Mouse (Mus musculus) myocyte (in vitro differentiated cells): ENCODE data around the gene 1700047I17Rik2. TPM values are rescaled to one million over a fixed set of nuclear protein-coding genes. Genes with fewer than 3 reads are reported as not detected.
"Not testable (repeated sequence)": the region's sequence is repeated elsewhere in the genome, so short reads cannot be mapped to it uniquely, and the experiment has no call there.

Source experiments
- H3K27me3 ChIP-seq: one replicate; pipeline ENCODE4 v1.6.1; 2011; ENCODE audit not compliant: control insufficient read depth, insufficient read depth, insufficient read length
- H3K36me3 ChIP-seq: one replicate; pipeline ENCODE4 v1.6.1; 2011; ENCODE audit not compliant: control insufficient read depth, insufficient read depth
- H3K4me2 ChIP-seq: one replicate; pipeline ENCODE4 v1.6.1; 2011; ENCODE audit warnings: low read depth, control low read depth
- H3K4me3 ChIP-seq: one replicate; pipeline ENCODE4 v1.5.1; 2011; ENCODE audit warnings: mild to moderate bottlenecking, control low read depth, moderate library complexity
- H3K79me2 ChIP-seq: one replicate; pipeline ENCODE4 v1.6.1; 2011; ENCODE audit not compliant: control insufficient read depth, insufficient read depth
- H3ac ChIP-seq: one replicate; pipeline ENCODE4 v1.6.1; 2011; ENCODE audit not compliant: control insufficient read depth, insufficient read length
- polyA plus RNA-seq: library from polyadenylated mRNA; unstranded; fragments of >200 nt; fragmentation: generic; extraction: Trizol; gene quantifications from one replicate; pipeline ENCODE4 v1.2.1, GENCODE M21; 2012; ENCODE audit warnings: missing spikeins

1700047I17Rik2 gene
- polyA plus RNA-seq, 1 experiment = not detected

DNA sequence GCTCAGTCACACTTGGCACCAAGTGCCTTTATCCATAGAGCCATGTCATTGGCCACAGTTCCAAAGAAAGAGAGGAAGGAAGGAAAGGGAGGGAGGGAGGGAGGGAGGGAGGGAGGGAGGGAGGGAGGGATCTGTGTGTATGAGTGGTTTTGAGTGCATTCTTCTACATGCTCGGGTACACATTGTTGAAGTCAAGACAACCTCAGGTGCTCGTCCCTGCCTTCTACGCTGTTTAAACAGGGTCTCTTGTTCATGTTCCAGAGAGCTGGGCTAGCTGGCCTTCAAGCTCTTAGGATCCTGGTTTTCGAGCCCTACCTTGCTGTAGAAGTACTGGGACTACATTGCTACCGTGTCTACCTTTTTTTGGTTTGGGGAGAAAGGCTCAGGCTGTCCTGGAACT is 64.0 kb downstream of the 1700047I17Rik2 start:
- H3K27me3 ChIP-seq, H3K4me2 ChIP-seq, H3ac ChIP-seq, H3K4me3 ChIP-seq, H3K79me2 ChIP-seq, H3K36me3 ChIP-seq: not testable (repeated sequence)

Other genes with a start within 250 kb of the 1700047I17Rik2 start
- 0.32 TPM for gene Gm20403, start 213.1 kb upstream of the 1700047I17Rik2 start, polyA plus RNA-seq
- gene Baz1a, start 185.2 kb upstream of the 1700047I17Rik2 start, polyA plus RNA-seq = 7.6 TPM
- gene 2700097O09Rik, start 119.5 kb upstream of the 1700047I17Rik2 start, polyA plus RNA-seq = 4.5 TPM
- gene Srp54a, start 119.3 kb upstream of the 1700047I17Rik2 start, polyA plus RNA-seq = 28.2 TPM
- gene Fam177a, start 75.1 kb upstream of the 1700047I17Rik2 start, polyA plus RNA-seq = 17.5 TPM
- 46.5 TPM for gene Srp54b, start 44.5 kb upstream of the 1700047I17Rik2 start, polyA plus RNA-seq
- gene Srp54c, start 30.6 kb downstream of the 1700047I17Rik2 start, polyA plus RNA-seq = 19.5 TPM
- 8.2 TPM for gene 1110008L16Rik, start 100.0 kb downstream of the 1700047I17Rik2 start, polyA plus RNA-seq
- 5.3 TPM for gene Ppp2r3c, start 103.4 kb downstream of the 1700047I17Rik2 start, polyA plus RNA-seq
- 266 TPM for gene Psma6, start 184.6 kb downstream of the 1700047I17Rik2 start, polyA plus RNA-seq